ENCODE assay signal across 8 mouse cellular contexts in the genomic region with DNA sequence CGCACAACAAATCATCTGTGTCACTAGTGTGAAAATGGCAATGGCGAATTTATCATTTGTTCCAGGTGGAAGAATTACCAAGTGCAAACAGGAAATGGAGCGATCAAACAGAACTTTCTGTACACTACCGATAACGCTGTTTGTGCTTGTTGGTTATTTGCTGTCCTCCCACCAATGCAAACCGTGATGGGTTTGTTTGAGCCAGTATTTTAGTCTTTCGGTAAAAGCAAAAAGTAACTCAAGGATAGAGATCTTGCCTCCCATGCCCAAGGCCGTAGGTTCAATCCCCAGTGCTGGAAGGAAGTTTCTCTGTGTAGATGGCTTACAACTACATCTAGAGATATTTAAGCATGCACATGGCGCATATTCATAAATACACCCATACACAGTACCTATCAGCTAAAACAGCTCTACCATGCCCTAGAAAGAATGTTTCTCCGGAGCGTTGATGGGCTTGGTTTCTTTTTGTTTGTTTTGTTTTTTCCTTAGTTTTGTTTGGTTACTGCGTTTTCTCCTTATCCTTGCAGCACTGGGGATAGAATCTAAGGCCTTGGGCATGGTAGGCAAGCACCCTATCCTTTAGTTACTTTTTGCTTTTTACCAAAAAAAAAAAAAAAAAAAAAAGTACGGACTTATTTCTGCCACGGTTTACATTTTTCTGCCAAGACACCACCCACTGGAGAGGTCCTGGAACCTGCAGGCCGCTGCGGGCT. TPM values are rescaled to one million over a fixed set of nuclear protein-coding genes. Genes with fewer than 3 reads are reported as not detected.
DNase-seq lines count a peak whose midpoint lies in the region; ATAC-seq and TF ChIP-seq lines count a peak whose summit lies in the region.

No protein-coding gene starts in this region.

- 50% methylated on average over 16 of the region's 16 CpGs for WGBS in lung, embryonic 16.5 days
- 55% methylated on average over 16 of the region's 16 CpGs for WGBS in embryonic facial prominence, embryonic 15.5 days
- WGBS in intestine, postnatal 0 days = 45% methylated on average over 16 of the region's 16 CpGs
- WGBS in neural tube, embryonic 13.5 days = 58% methylated on average over 16 of the region's 16 CpGs

- H3K4me3 ChIP-seq in lung, embryonic 16.5 days (ENCODE audit: low read length) = peak overlapping the region; percentile 96
- H3K4me3 ChIP-seq in embryonic facial prominence, embryonic 15.5 days (replicated peaks) = peak overlapping the region; percentile 87
- H3K4me3 ChIP-seq in intestine, postnatal 0 days (ENCODE audit: low read depth, low read length) = peak overlapping the region; percentile 72
- peak overlapping the region; percentile 89 for H3K4me3 ChIP-seq in neural tube, embryonic 13.5 days

- peak overlapping the region; percentile 75 for H3K4me2 ChIP-seq in lung, embryonic 16.5 days (ENCODE audit: low read depth, low read length)
- H3K4me2 ChIP-seq in embryonic facial prominence, embryonic 15.5 days (replicated peaks) = peak overlapping the region; percentile 87
- H3K4me2 ChIP-seq in intestine, postnatal 0 days (replicated peaks; ENCODE audit: low read depth) = peak overlapping the region; percentile 93
- peak overlapping the region; percentile 76 for H3K4me2 ChIP-seq in neural tube, embryonic 13.5 days

- DNase-seq in lung, adult 18-20 months = no peak
- no peak for DNase-seq in left cerebral cortex, postnatal 10 days (ENCODE audit: extremely low spot score in 1 of 2, low spot score in 2 of 2)
- no peak for DNase-seq in left cerebral cortex, postnatal 14 days (ENCODE audit: low spot score in 2 of 2)
- DNase-seq in Muller cell, postnatal 12 days (ENCODE audit: inconsistent ontology term) = no peak

- no peaks in the 10 kb centered on the region for H3K27me3 ChIP-seq in lung, embryonic 16.5 days (ENCODE audit: control insufficient read depth, insufficient read depth, low read depth, low read length)
- no peaks in the 10 kb centered on the region for H3K27me3 ChIP-seq in embryonic facial prominence, embryonic 15.5 days
- H3K27me3 ChIP-seq in intestine, postnatal 0 days (replicated peaks; ENCODE audit: control insufficient read depth, insufficient read depth, low read length) = no peaks in the 10 kb centered on the region
- no peaks in the 10 kb centered on the region for H3K27me3 ChIP-seq in neural tube, embryonic 13.5 days

- TF ChIP-seq CTCF in intestine, postnatal 0 days (IDR thresholded peaks at IDR 0.05; ENCODE audit: low read depth) = no peak

- intact Hi-C loops in left cerebral cortex, postnatal 10 days (cut with DNase I) = no loop called here
- intact Hi-C loops in left cerebral cortex, postnatal 14 days (cut with DNase I) = loop anchor here (5.0 kb wide), 1 partner anchor 40 kb away; a partner anchor contains a TSS

- no peaks in the 10 kb centered on the region for H3K9me3 ChIP-seq in lung, embryonic 16.5 days (ENCODE audit: control insufficient read depth, low read length)
- no peaks in the 10 kb centered on the region for H3K9me3 ChIP-seq in embryonic facial prominence, embryonic 15.5 days (replicated peaks)
- H3K9me3 ChIP-seq in intestine, postnatal 0 days (ENCODE audit: control insufficient read depth) = no peaks in the 10 kb centered on the region
- H3K9me3 ChIP-seq in neural tube, embryonic 13.5 days = no peaks in the 10 kb centered on the region

- ATAC-seq in lung, embryonic 16.5 days (ENCODE audit: low read depth) = no peak
- ATAC-seq in embryonic facial prominence, embryonic 15.5 days (ENCODE audit: insufficient number of reproducible peaks, low FRiP score, low TSS enrichment, low read depth) = no peak
- no peak for ATAC-seq in intestine, postnatal 0 days
- no peak for ATAC-seq in neural tube, embryonic 13.5 days (ENCODE audit: low read depth)

- peaks cover 17% of the 10 kb centered on the region for H3K4me1 ChIP-seq in lung, embryonic 16.5 days (replicated peaks; ENCODE audit: control insufficient read depth, insufficient read depth, low read length)
- peaks cover 25% of the 10 kb centered on the region for H3K4me1 ChIP-seq in embryonic facial prominence, embryonic 15.5 days
- H3K4me1 ChIP-seq in intestine, postnatal 0 days (replicated peaks; ENCODE audit: control insufficient read depth, insufficient read depth, low read length) = no peaks in the 10 kb centered on the region
- peaks cover 31% of the 10 kb centered on the region for H3K4me1 ChIP-seq in neural tube, embryonic 13.5 days (replicated peaks)

- peak overlapping the region; percentile 77 for H3K9ac ChIP-seq in lung, embryonic 16.5 days (ENCODE audit: low read length)
- H3K9ac ChIP-seq in embryonic facial prominence, embryonic 15.5 days = peak overlapping the region; percentile 81
- H3K9ac ChIP-seq in intestine, postnatal 0 days (ENCODE audit: low read depth, low read length) = peak overlapping the region; percentile 71
- peak overlapping the region; percentile 87 for H3K9ac ChIP-seq in neural tube, embryonic 13.5 days

- peak overlapping the region; percentile 95 for H3K27ac ChIP-seq in lung, embryonic 16.5 days (ENCODE audit: low read length)
- H3K27ac ChIP-seq in embryonic facial prominence, embryonic 15.5 days (replicated peaks) = peak overlapping the region; percentile 98
- H3K27ac ChIP-seq in intestine, postnatal 0 days (ENCODE audit: low read depth, low read length) = peak overlapping the region; percentile 94
- peak overlapping the region; percentile 95 for H3K27ac ChIP-seq in neural tube, embryonic 13.5 days (replicated peaks)

- H3K36me3 ChIP-seq in lung, embryonic 16.5 days (ENCODE audit: control insufficient read depth, insufficient read depth, low read length) = no peaks in the 10 kb centered on the region
- no peaks in the 10 kb centered on the region for H3K36me3 ChIP-seq in embryonic facial prominence, embryonic 15.5 days
- H3K36me3 ChIP-seq in intestine, postnatal 0 days (ENCODE audit: control insufficient read depth, insufficient read depth) = no peaks in the 10 kb centered on the region
- no peaks in the 10 kb centered on the region for H3K36me3 ChIP-seq in neural tube, embryonic 13.5 days

RNA-seq across cellular contexts. Expression of a gene that starts 0.7 kb away (rescaled TPM):
- polyA plus RNA-seq in lung, embryonic 16.5 days (2015; fragmentation: Nextera tagmentation; extraction: Ambion mirVana) = 28.6 and 29.0 TPM in 2 replicates
- 26.3 and 28.3 TPM in 2 replicates for polyA plus RNA-seq in embryonic facial prominence, embryonic 15.5 days (2015; fragmentation: Nextera tagmentation; extraction: Ambion mirVana)
- 11.2 and 11.3 TPM in 2 replicates for polyA plus RNA-seq in intestine, postnatal 0 days (2015; fragmentation: Nextera tagmentation; extraction: Ambion mirVana)
- polyA plus RNA-seq in neural tube, embryonic 13.5 days (2015; fragmentation: Nextera tagmentation; extraction: Ambion mirVana) = 61.3 and 61.9 TPM in 2 replicates
- total RNA-seq in left cerebral cortex, postnatal 10 days (2021) = 10 to 100 TPM; 20.8 to 21.2 TPM
- 10 to 100 TPM; 22.3 to 23.0 TPM for total RNA-seq in left cerebral cortex, postnatal 14 days (2021)

RNA-seq across cellular contexts. Expression of a gene that starts 37.5 kb away (rescaled TPM):
- polyA plus RNA-seq in lung, embryonic 16.5 days (2015; fragmentation: Nextera tagmentation; extraction: Ambion mirVana) = 2.8 and 3.3 TPM in 2 replicates
- polyA plus RNA-seq in embryonic facial prominence, embryonic 15.5 days (2015; fragmentation: Nextera tagmentation; extraction: Ambion mirVana) = 0.13 and 0.14 TPM in 2 replicates
- polyA plus RNA-seq in intestine, postnatal 0 days (2015; fragmentation: Nextera tagmentation; extraction: Ambion mirVana) = 0.07 and 0.08 TPM in 2 replicates
- 0.25 and 0.35 TPM in 2 replicates for polyA plus RNA-seq in neural tube, embryonic 13.5 days (2015; fragmentation: Nextera tagmentation; extraction: Ambion mirVana)
- 1 to 10 TPM in 1 of 2 experiments, under 1 TPM in 1; 0.75 to 1.0 TPM for total RNA-seq in left cerebral cortex, postnatal 10 days (2021)
- under 1 TPM; 0.59 to 0.62 TPM for total RNA-seq in left cerebral cortex, postnatal 14 days (2021)

RNA-seq across cellular contexts. Expression of a gene that starts 41.7 kb away (rescaled TPM):
- polyA plus RNA-seq in lung, embryonic 16.5 days (2015; fragmentation: Nextera tagmentation; extraction: Ambion mirVana) = 21.5 and 22.0 TPM in 2 replicates
- 32.3 and 36.5 TPM in 2 replicates for polyA plus RNA-seq in embryonic facial prominence, embryonic 15.5 days (2015; fragmentation: Nextera tagmentation; extraction: Ambion mirVana)
- polyA plus RNA-seq in intestine, postnatal 0 days (2015; fragmentation: Nextera tagmentation; extraction: Ambion mirVana) = 14.5 and 15.5 TPM in 2 replicates
- polyA plus RNA-seq in neural tube, embryonic 13.5 days (2015; fragmentation: Nextera tagmentation; extraction: Ambion mirVana) = 13.5 and 13.9 TPM in 2 replicates
- total RNA-seq in left cerebral cortex, postnatal 10 days (2021) = 1 to 10 TPM; 8.9 to 9.4 TPM
- 10 to 100 TPM; 11.6 to 12.4 TPM for total RNA-seq in left cerebral cortex, postnatal 14 days (2021)
